Mouse (Mus musculus): ENCODE data around the gene Serpina16. TPM values are rescaled to one million over a fixed set of nuclear protein-coding genes. Genes with fewer than 3 reads are reported as not detected.
"Not testable (repeated sequence)": the region's sequence is repeated elsewhere in the genome, so short reads cannot be mapped to it uniquely, and the experiment has no call there.

Gene Serpina16
- total and polyA plus RNA-seq, 3 experiments: not detected

DNA sequence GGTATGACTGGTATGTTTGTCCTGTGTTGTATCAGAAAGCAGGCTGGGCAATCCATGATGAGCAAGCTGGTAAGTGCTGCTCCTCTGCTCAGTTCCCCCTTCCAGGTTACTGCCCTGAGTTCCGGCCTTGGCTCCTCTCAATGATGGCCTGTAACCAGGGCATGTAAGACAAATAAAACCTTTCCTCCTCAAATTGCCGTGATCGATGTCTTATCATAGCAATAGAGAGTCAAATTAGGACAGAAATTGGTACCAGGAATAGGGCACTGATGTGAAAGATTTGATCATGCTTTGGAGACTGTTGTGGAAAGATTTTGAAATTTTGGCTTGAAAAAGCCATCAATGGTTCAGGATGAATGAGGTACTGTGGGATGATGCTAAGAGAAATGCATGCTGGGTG, 10.7 kb downstream of the Serpina16 start:
- TF ChIP-seq GATA2 (IDR thresholded peaks at IDR 0.05; ENCODE audit: borderline replicate concordance, low read depth, low read length) (no peak), CTCF (IDR thresholded peaks at IDR 0.05; ENCODE audit: low read depth, low read length) (no peak)
- peaks cover 58% of the 10 kb centered on the region for H3K9me3 ChIP-seq (replicated peaks)
- no peaks in the 10 kb centered on the region for H3K36me3 ChIP-seq (replicated peaks)
- H3K4me3 ChIP-seq (ENCODE audit: low read depth, low read length): no peak overlapping the region
- H3K27me3 ChIP-seq (ENCODE audit: insufficient read depth, low read length): no peaks in the 10 kb centered on the region
- DNase-seq (ENCODE audit: low spot score): no peak
- ATAC-seq (ENCODE audit: extremely low read depth, insufficient number of reproducible peaks, low FRiP score, poor library complexity, severe bottlenecking): no peak
- H3K4me1 ChIP-seq (ENCODE audit: insufficient read depth, low read depth, low read length): no peaks in the 10 kb centered on the region

DNA sequence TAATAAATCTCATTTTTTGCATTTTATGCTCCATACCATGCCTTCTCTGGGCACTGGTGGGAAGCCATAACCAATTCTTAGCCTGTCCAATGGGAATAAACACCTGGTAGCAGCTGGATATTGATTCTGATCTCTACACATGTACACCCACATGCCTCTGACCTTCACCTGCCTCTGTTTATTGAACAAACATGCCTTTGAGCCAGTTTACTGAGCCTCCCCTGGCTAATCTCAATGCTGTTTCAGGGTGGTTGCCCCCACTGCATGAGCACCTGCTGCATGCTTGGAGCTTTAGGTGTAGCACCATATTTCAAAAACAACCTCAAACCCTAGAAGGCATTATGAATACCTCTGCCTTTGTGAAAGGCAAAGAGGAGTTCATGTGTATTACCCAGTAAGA, 13.9 kb downstream of the Serpina16 start:
- not testable (repeated sequence) for ATAC-seq (ENCODE audit: extremely low read depth, insufficient number of reproducible peaks, low FRiP score, poor library complexity, severe bottlenecking); H3K4me1 ChIP-seq (ENCODE audit: insufficient read depth, low read depth, low read length); H3K36me3 ChIP-seq (replicated peaks); H3K27me3 ChIP-seq (ENCODE audit: insufficient read depth, low read length); H3K4me3 ChIP-seq (ENCODE audit: low read depth, low read length); DNase-seq (ENCODE audit: low spot score)
- peaks cover 59% of the 10 kb centered on the region for H3K9me3 ChIP-seq (replicated peaks)

DNA sequence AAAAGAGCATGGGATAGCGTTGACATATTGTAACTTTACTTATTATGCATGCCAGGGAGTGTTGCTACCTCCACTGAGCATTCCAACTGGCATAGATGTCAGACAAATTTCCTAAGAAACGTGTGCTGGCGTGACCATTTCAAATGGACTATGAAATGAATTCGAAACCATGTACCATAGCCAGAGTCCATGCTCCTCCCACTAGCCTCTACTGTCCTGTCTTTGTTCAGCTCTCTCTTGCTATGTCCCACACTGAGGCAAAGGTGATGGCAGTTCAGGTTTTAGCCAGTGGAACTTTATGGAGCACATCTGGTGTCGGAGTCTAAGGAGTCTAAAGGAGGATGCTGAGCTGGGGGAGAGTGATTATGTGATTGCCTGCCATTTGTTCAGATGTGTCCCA, 15.9 kb downstream of the Serpina16 start:
- Histone ChIP-seq H3K36me3 (replicated peaks) (no peaks in the 10 kb centered on the region), H3K27me3 (ENCODE audit: insufficient read depth, low read length) (no peaks in the 10 kb centered on the region), H3K4me1 (ENCODE audit: insufficient read depth, low read depth, low read length) (no peaks in the 10 kb centered on the region), H3K4me3 (ENCODE audit: low read depth, low read length) (no peak overlapping the region), H3K9me3 (replicated peaks) (peaks cover 68% of the 10 kb centered on the region)
- TF ChIP-seq POLR2AphosphoS5 (IDR thresholded peaks at IDR 0.05; ENCODE audit: insufficient replicate concordance, low read depth, low read length): no peak
- no peak for TF ChIP-seq CTCF (IDR thresholded peaks at IDR 0.05; ENCODE audit: low read depth, low read length)
- no peak for TF ChIP-seq GATA2 (IDR thresholded peaks at IDR 0.05; ENCODE audit: borderline replicate concordance, low read depth, low read length)
- TF ChIP-seq TAL1 (conservative IDR thresholded peaks at IDR 0.05; ENCODE audit: low read depth, low read length): no peak
- no peak for TF ChIP-seq GATA1 (IDR thresholded peaks at IDR 0.05; ENCODE audit: borderline replicate concordance, low read length)
- no peak for ATAC-seq (ENCODE audit: extremely low read depth, insufficient number of reproducible peaks, low FRiP score, poor library complexity, severe bottlenecking)
- no peak for DNase-seq (ENCODE audit: low spot score)

DNA sequence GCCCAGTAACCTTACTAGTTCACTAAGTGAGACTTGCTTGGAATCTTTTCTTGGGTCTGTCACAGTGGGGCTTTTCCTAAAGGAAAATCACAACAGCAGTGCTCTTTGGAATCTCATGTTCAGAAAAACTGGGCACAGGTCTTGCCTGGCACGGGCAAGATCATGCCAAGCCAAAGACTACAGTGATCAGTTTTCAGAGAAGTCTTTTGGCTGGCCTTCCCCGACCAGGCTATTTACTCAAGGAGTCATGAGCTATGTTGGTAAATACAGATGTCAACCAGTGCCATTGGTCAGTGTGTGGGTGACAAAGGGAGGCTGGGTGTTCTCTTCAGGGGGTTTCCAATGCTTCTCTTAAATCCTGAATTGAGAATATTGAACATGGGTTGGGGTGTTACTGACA, 16.8 kb downstream of the Serpina16 start:
- TF ChIP-seq CTCF (IDR thresholded peaks at IDR 0.05; ENCODE audit: low read depth, low read length) (no peak), TAL1 (conservative IDR thresholded peaks at IDR 0.05; ENCODE audit: low read depth, low read length) (no peak), GATA2 (IDR thresholded peaks at IDR 0.05; ENCODE audit: borderline replicate concordance, low read depth, low read length) (no peak), GATA1 (IDR thresholded peaks at IDR 0.05; ENCODE audit: borderline replicate concordance, low read length) (no peak), POLR2AphosphoS5 (IDR thresholded peaks at IDR 0.05; ENCODE audit: insufficient replicate concordance, low read depth, low read length) (no peak)
- no peak for DNase-seq (ENCODE audit: low spot score)
- Histone ChIP-seq H3K4me1 (ENCODE audit: insufficient read depth, low read depth, low read length) (no peaks in the 10 kb centered on the region), H3K27me3 (ENCODE audit: insufficient read depth, low read length) (no peaks in the 10 kb centered on the region), H3K9me3 (replicated peaks) (peaks cover 69% of the 10 kb centered on the region), H3K4me3 (ENCODE audit: low read depth, low read length) (no peak overlapping the region), H3K36me3 (replicated peaks) (no peaks in the 10 kb centered on the region)
- ATAC-seq (ENCODE audit: extremely low read depth, insufficient number of reproducible peaks, low FRiP score, poor library complexity, severe bottlenecking): no peak

DNA sequence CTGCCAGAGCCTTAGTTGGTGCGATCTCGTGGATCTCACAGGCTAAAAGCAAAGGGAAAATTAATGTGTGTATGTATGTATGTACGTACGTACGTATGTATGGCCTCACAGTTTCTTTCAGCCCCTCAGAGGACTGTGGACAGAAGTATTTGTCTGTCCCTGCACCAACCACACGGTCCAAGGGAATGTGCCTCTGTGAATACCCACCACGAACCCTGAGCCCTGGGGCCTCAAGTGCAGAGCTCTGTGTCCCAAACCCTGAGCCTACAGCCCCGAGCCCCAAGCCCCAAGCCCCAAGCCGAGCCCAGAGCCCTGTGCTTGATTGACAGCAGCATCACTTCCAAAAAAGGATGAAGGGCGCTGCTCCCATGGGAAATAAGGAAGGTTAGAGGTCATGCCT, 17.9 kb downstream of the Serpina16 start:
- Histone ChIP-seq H3K4me3 (ENCODE audit: low read depth, low read length) (no peak overlapping the region), H3K27me3 (ENCODE audit: insufficient read depth, low read length) (no peaks in the 10 kb centered on the region), H3K36me3 (replicated peaks) (no peaks in the 10 kb centered on the region), H3K4me1 (ENCODE audit: insufficient read depth, low read depth, low read length) (no peaks in the 10 kb centered on the region), H3K9me3 (replicated peaks) (peaks cover 74% of the 10 kb centered on the region)
- ATAC-seq (ENCODE audit: extremely low read depth, insufficient number of reproducible peaks, low FRiP score, poor library complexity, severe bottlenecking) (no peak), DNase-seq (ENCODE audit: low spot score) (no peak)
- TF ChIP-seq POLR2AphosphoS5 (IDR thresholded peaks at IDR 0.05; ENCODE audit: insufficient replicate concordance, low read depth, low read length) (no peak), GATA1 (IDR thresholded peaks at IDR 0.05; ENCODE audit: borderline replicate concordance, low read length) (no peak), GATA2 (IDR thresholded peaks at IDR 0.05; ENCODE audit: borderline replicate concordance, low read depth, low read length) (no peak), TAL1 (conservative IDR thresholded peaks at IDR 0.05; ENCODE audit: low read depth, low read length) (no peak), CTCF (IDR thresholded peaks at IDR 0.05; ENCODE audit: low read depth, low read length) (no peak)

DNA sequence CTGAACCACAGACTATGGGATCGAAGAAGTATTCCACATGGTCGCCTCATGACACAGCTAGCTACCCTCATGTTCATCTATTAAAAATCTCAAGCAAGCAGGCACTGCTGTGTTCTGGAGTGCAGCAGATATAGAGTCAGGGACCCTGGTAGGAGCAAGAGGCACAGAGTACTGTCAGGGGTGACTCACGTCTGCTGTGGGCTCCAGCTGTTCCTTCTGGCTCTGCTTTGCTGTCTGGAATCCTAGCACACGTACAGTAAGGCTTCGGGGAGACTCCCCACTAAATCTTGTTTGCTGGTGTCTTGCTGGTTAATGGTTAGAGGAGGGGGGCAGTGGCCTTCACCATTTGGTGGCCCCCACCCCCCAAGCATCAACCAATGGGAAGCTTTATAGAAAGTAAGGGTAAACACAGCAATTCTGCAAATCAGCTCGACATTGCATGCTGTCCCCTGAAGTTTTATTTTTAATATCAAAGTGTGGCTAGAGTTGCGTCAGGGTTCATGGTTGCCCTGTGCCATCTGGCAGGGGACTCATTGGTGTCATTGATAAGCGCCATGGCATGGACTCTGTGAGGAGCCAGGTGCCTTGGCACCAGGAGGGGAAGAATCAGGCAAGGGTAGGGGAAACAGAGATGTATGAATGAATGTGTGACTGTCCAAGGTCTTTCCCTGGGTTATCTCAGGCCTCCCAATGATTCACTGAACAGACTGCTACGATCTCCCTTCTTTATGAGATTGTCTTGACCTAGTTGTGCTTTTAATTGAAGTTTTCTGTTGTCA, 18.9 kb downstream of the Serpina16 start, which contains the start of gene Serpina6:
TSS of gene Serpina6 (minus strand) at position 365 of the 779 bp plus-strand sequence.
- no peak within 1 kb of the TSS for H3K4me3 ChIP-seq (ENCODE audit: low read depth, low read length)
- no peaks in the 10 kb centered on the region for H3K4me1 ChIP-seq (ENCODE audit: insufficient read depth, low read depth, low read length)
- no peaks in the 10 kb centered on the region for H3K36me3 ChIP-seq (replicated peaks)
- H3K27me3 ChIP-seq (ENCODE audit: insufficient read depth, low read length): no peaks in the 10 kb centered on the region
- no peak for DNase-seq (ENCODE audit: low spot score)
- H3K9me3 ChIP-seq (replicated peaks): peaks cover 77% of the 10 kb centered on the region
- no peak for ATAC-seq (ENCODE audit: extremely low read depth, insufficient number of reproducible peaks, low FRiP score, poor library complexity, severe bottlenecking)
- TF ChIP-seq GATA1 (IDR thresholded peaks at IDR 0.05; ENCODE audit: borderline replicate concordance, low read length): no peak
- no peak for TF ChIP-seq GATA2 (IDR thresholded peaks at IDR 0.05; ENCODE audit: borderline replicate concordance, low read depth, low read length)
- no peak for TF ChIP-seq TAL1 (conservative IDR thresholded peaks at IDR 0.05; ENCODE audit: low read depth, low read length)

Measured in G1E (cell line).